Mouse (Mus musculus) kidney, postnatal 10 days (tissue): Measurements from ENCODE around the gene Hsdl1.

Experiments
- DNase-seq: peaks from one replicate; pipeline ENCODE4 v3.0.0; 2021; ENCODE audit warnings: mixed read lengths

The Hsdl1 gene

DNA sequence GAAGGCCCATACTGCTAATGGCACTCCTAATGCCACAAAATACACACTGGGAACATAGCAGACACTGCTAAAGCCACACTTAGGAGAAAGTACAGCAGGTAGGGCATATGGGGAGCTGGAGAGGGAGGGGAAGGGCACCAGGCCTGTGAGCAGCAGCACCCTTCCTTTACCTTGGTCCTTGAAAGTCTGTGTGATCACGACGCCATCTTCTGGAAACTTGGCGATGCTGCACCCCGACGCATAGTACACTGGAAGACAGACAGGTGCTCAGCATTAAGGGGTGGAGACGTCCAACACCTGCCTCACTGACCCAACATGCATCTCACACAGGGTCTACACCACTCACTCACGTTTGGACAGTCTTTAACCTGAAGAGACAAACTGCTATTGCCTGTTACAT, 54.9 kb downstream of the Hsdl1 start:
- DNase-seq, result no peak

DNA sequence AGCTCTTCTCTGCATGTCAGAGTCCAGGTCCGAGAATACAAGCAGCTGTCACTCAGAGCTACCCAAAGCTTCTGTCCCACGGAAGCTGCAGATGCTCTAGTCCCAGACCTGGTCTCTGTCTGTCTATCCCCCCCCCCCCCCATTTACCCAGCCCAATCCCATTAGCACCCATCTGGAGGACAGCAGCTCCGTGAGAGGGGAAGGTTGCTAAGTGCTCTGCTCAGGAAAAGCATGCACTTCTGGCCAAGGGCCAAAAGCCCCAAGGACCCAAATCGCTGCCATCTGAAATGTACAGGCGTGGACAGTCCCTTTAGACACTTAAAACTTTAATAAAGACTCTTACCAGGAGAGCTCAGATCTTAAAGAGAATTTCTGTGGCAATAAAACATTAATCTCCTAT, 58.3 kb downstream of the Hsdl1 start:
- no peak for DNase-seq

DNA sequence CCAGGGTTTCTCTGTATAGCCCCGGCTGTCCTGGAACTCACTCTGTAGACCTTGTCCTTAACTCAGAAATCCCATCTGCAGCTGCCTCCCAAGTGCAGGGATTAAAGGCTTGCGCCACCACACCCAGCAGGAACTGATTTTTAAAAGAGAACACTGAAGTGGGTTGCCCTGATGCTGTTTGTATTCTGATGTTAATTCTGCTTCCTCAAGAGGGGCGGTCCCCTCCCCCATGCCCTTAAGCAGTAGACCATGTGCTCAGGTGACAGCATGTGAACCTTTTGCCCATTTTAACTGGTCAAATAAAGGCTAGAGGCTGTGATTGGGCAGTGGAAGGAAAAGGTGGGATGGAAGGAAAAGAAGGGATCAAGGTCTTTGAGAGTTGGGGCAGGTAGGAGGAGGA, 59.2 kb downstream of the Hsdl1 start:
- DNase-seq, result no peak

DNA sequence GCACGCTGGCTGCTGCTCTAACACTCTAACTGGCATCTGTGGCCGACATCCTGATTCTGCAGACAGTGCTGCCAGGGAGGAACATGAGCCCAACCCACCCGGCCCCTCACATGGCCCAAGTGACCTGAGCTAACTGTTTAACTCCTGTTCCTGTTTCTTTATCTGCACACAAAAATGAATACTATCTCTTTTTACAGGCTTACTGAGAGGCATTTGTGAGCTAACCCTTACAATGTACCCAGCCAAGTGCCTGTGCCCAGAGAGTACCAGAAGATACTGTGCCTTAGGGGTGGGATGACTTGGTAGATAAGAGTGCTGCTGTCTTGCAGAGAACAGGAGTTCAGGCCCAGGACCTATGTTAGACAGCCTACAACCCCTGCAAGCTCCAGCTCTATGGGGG, 60.0 kb downstream of the Hsdl1 start:
- no peak for DNase-seq

DNA sequence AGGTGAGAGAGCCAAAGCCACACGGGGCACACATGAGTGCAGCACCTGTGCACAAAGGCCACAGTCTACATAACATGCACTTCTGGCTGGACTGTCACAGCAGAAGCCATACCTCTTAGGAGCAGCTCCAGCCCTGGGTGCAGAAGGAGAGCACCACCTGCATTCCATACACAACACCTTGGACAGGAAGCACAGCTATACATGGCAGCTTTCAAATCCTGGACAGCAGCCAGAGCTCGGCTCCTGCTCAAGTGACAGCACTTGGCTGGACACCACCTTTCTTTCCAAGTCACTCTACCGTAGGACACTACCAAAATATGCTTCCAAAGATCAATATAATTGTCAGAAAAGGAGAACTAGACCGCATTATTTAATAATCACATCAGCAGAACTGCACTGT, 61.6 kb downstream of the Hsdl1 start:
- DNase-seq, result no peak
